Mouse (Mus musculus): ENCODE data around the gene Hhipl1. TPM values are rescaled to one million over a fixed set of nuclear protein-coding genes. Genes with fewer than 3 reads are reported as not detected.

Gene Hhipl1
- polyA plus RNA-seq, 1 experiment from 2014 or later = 1.0 TPM

DNA sequence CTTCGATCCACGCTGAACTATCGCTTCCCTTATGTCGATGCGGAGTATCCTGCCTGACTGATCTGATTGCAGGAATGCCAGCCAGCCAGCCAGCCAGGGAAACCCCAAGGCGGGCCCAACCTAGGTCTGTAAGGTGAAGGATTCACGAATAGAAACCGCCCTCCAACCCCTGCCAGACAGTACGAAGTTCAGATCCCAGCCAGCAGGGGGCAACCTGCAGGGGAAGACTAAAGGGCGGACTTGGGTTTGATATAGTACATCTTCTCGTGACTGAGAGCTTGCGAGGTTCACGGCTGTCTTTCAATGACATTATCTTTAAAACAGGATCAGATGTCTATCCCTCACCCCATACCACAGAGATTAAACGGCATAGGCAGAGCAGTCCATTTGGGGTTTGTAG lies 1.5 kb downstream of the Hhipl1 start:
- peak; percentile 33; the same call in 1 of the 2 replicates for ATAC-seq (ENCODE audit: insufficient read depth, low FRiP score, low TSS enrichment)
- Histone ChIP-seq H3K27me3 (ENCODE audit: control insufficient read depth, insufficient read depth, low read length) (0 out of 2 replicates have a peak, but pooled peaks cover 2% of the 10 kb centered on the region), H3K36me3 (ENCODE audit: control insufficient read depth, insufficient read depth, low read length) (no peaks in the 10 kb centered on the region), H3K4me2 (ENCODE audit: low read depth) (no peak overlapping the region), H3K4me1 (ENCODE audit: control insufficient read depth, insufficient read depth, low read length) (peaks cover 10% of the 10 kb centered on the region), H3K4me3 (ENCODE audit: low read depth, low read length) (no peak overlapping the region), H3K9ac (ENCODE audit: low read length) (no peak overlapping the region), H3K27ac (ENCODE audit: low read depth, low read length) (no peak overlapping the region), H3K9me3 (ENCODE audit: control insufficient read depth, low read length) (no peaks in the 10 kb centered on the region)
- DNase-seq (ENCODE audit: low spot score) = peak; percentile 72
- WGBS = 25% methylated on average over 14 of the region's 14 CpGs

DNA sequence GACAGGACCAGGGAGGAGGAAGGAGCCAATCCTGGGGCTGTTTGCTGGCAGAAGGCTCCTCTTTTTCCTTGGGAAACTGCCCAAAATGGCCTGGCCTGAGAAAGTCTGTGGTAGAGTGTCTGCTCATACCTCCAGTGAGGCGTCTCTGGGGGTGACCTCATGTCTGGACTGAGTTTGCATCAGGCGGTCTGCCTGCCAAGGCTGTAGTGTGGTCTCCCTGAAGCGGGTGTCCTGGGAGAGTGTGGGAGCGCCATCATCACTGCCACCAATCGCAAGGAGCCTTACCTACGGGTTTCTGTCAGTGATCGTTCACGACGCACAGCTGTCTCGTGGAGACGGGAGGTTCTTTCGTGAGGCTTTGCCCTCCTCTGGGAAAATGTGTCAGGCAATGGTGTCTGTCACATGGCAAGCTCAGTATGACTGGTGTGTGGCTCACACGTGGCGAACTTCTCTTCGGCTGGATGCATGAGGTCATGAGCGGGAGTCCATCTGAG lies 2.3 kb downstream of the Hhipl1 start:
- 90% methylated on average over 16 of the region's 16 CpGs for WGBS
- Histone ChIP-seq H3K9me3 (ENCODE audit: control insufficient read depth, low read length) (no peaks in the 10 kb centered on the region), H3K4me2 (ENCODE audit: low read depth) (no peak overlapping the region), H3K4me3 (ENCODE audit: low read depth, low read length) (no peak overlapping the region), H3K27ac (ENCODE audit: low read depth, low read length) (no peak overlapping the region), H3K9ac (ENCODE audit: low read length) (no peak overlapping the region), H3K36me3 (ENCODE audit: control insufficient read depth, insufficient read depth, low read length) (no peaks in the 10 kb centered on the region), H3K4me1 (ENCODE audit: control insufficient read depth, insufficient read depth, low read length) (peaks cover 10% of the 10 kb centered on the region), H3K27me3 (ENCODE audit: control insufficient read depth, insufficient read depth, low read length) (0 out of 2 replicates have a peak, but pooled peaks cover 2% of the 10 kb centered on the region)
- no peak for DNase-seq (ENCODE audit: low spot score)
- ATAC-seq (ENCODE audit: insufficient read depth, low FRiP score, low TSS enrichment) = no peak

DNA sequence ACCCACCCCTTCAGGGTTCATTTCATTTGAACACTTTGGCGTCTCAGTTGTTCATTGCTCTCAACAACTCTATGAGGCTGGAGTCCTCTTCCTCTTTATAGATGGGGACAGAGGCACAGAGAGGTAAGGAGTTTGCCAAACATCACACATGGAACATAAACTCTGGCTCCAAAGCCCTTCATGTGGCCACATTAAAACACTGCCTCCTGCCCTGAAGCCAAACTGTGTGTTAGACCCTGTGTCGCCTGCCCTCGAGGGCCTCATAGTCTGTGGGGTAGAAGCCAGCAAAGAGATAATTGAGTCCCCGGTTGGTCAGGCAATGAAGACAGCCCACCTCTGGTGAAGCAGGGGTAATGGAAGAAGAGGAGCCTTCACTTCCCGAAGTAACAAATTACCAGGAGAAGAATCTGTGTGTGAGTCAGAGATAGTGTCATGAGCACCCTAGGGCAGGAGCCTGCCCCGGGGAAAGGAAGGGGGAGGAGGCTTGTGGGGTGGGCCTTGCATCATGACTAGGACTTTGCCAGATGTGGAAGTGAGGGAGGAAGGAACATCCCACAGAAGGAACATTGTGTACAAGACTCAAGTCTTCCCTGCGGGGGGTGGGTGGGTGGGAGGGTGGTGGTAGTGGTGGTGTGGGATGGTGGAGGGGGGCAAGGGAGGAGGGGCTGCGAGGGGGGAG lies 3.2 kb downstream of the Hhipl1 start:
- ATAC-seq (ENCODE audit: insufficient read depth, low FRiP score, low TSS enrichment) (no peak), DNase-seq (ENCODE audit: low spot score) (no peak)
- H3K4me3 ChIP-seq (ENCODE audit: low read depth, low read length) = no peak overlapping the region
- H3K9ac ChIP-seq (ENCODE audit: low read length) = no peak overlapping the region
- peaks cover 10% of the 10 kb centered on the region for H3K4me1 ChIP-seq (ENCODE audit: control insufficient read depth, insufficient read depth, low read length)
- H3K4me2 ChIP-seq (ENCODE audit: low read depth) = no peak overlapping the region
- no peak overlapping the region for H3K27ac ChIP-seq (ENCODE audit: low read depth, low read length)
- 60% methylated on average over 8 of the region's 8 CpGs for WGBS
- H3K9me3 ChIP-seq (ENCODE audit: control insufficient read depth, low read length) = no peaks in the 10 kb centered on the region
- no peaks in the 10 kb centered on the region for H3K36me3 ChIP-seq (ENCODE audit: control insufficient read depth, insufficient read depth, low read length)
- H3K27me3 ChIP-seq (ENCODE audit: control insufficient read depth, insufficient read depth, low read length) = 0 out of 2 replicates have a peak, but pooled peaks cover 2% of the 10 kb centered on the region

DNA sequence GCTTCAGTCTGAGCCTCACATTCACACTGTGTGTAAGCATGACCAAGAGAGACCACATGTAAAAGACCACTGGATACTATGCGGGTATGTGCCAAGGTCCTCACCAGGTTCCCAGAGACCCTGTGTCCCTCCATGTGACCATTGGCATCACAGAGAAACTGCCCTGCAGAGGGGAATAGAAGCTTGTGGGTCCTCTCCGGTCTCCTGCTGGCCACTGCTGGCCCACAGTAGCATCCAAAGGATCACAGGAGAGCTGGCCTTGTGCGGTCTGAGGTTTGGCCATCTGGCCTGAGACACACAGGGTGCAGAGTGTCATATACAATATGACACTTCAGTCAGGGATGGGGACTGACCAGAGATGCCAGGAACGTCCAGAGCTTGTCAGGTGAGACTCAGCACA lies 4.0 kb downstream of the Hhipl1 start:
- ATAC-seq (ENCODE audit: insufficient read depth, low FRiP score, low TSS enrichment) (no peak), DNase-seq (ENCODE audit: low spot score) (no peak)
- Histone ChIP-seq H3K4me1 (ENCODE audit: control insufficient read depth, insufficient read depth, low read length) (peaks cover 10% of the 10 kb centered on the region), H3K9ac (ENCODE audit: low read length) (no peak overlapping the region), H3K36me3 (ENCODE audit: control insufficient read depth, insufficient read depth, low read length) (no peaks in the 10 kb centered on the region), H3K4me3 (ENCODE audit: low read depth, low read length) (no peak overlapping the region), H3K4me2 (ENCODE audit: low read depth) (no peak overlapping the region), H3K27me3 (ENCODE audit: control insufficient read depth, insufficient read depth, low read length) (0 out of 2 replicates have a peak, but pooled peaks cover 2% of the 10 kb centered on the region), H3K9me3 (ENCODE audit: control insufficient read depth, low read length) (no peaks in the 10 kb centered on the region), H3K27ac (ENCODE audit: low read depth, low read length) (no peak overlapping the region)
- WGBS = 84% methylated on average over 4 of the region's 4 CpGs

DNA sequence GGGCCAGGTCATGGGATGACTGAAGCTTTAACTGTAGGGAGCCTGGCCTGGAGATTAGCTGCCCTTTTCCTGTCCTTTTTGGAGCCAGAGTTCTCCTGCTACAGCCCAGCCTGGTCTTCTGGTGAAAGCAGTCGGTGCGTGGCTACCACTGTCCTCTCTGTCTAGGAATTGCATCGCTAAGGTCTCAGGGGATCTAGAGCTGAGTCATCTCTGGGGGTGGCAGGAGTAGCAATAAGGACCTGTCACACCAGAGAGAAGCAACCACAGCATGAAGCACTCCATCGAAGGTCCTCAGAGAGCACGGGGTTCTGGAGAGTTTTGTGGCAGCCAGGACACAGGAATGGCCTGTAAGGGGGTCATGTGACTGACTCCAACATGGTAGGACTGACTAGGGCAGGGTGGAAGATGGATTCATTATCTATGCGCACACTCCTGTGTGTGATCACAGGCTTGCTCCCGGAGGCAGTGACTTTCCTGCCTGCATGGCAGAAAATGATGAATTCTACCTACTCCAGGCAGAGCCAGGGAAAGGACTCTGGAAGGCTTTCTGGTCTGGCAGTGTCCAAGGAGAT lies 4.5 kb downstream of the Hhipl1 start:
- Histone ChIP-seq H3K27ac (ENCODE audit: low read depth, low read length) (no peak overlapping the region), H3K4me1 (ENCODE audit: control insufficient read depth, insufficient read depth, low read length) (peaks cover 10% of the 10 kb centered on the region), H3K4me3 (ENCODE audit: low read depth, low read length) (no peak overlapping the region), H3K9ac (ENCODE audit: low read length) (no peak overlapping the region), H3K4me2 (ENCODE audit: low read depth) (no peak overlapping the region), H3K36me3 (ENCODE audit: control insufficient read depth, insufficient read depth, low read length) (no peaks in the 10 kb centered on the region), H3K27me3 (ENCODE audit: control insufficient read depth, insufficient read depth, low read length) (0 out of 2 replicates have a peak, but pooled peaks cover 2% of the 10 kb centered on the region), H3K9me3 (ENCODE audit: control insufficient read depth, low read length) (no peaks in the 10 kb centered on the region)
- DNase-seq (ENCODE audit: low spot score) = no peak
- 85% methylated on average over 7 of the region's 7 CpGs for WGBS
- no peak for ATAC-seq (ENCODE audit: insufficient read depth, low FRiP score, low TSS enrichment)

DNA sequence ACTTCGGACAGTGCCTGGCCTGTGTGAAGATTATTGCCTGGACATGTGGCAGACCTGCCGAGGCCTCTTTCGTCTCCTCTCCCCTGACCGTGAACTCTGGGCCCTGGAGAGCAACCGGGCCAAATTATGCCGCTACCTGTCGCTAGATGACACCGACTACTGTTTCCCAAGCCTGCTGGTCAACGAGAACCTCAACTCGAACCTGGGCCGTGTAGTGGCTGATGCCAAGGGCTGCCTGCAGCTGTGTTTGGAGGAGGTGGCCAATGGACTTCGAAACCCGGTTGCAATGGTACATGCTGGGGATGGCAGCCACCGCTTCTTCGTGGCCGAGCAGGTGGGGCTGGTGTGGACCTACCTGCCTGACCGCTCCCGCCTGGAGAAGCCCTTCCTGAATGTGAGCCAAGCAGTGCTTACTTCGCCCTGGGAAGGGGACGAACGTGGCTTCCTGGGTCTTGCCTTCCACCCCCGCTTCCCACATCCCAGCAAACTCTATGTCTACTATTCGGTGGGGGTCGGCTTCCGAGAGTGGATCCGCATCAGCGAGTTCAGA lies 5.7 kb downstream of the Hhipl1 start:
- no peak for ATAC-seq (ENCODE audit: insufficient read depth, low FRiP score, low TSS enrichment)

DNA sequence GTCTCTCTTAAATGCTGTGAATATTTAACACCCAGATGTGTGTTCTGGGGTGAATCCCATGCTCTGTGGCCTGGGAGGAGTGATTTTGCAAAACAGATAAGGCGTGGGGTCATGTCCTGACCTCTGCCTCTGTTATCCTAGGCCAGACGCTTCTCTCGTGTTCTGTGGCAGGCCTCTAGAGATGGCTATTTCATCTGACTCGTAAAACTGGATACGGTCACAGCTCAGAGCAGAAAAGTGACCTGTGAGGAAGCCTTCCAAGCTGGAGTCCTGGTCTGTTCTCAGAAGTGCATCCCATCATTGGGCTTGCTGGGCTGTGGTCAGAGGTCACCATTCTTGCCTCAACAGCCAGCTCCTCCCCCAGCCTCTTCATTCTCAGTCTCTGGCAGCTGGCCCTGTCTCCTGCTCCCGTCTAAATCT lies 6.4 kb downstream of the Hhipl1 start:
- no peak for DNase-seq (ENCODE audit: low spot score)
- 25% methylated on average over 6 of the region's 6 CpGs for WGBS
- ATAC-seq (ENCODE audit: insufficient read depth, low FRiP score, low TSS enrichment) = no peak
- peaks cover 14% of the 10 kb centered on the region for H3K27me3 ChIP-seq (ENCODE audit: control insufficient read depth, insufficient read depth, low read length)
- H3K36me3 ChIP-seq (ENCODE audit: control insufficient read depth, insufficient read depth, low read length) = no peaks in the 10 kb centered on the region
- no peak overlapping the region for H3K4me2 ChIP-seq (ENCODE audit: low read depth)
- 0 out of 2 replicates have a peak overlapping the region, but pooled peaks have one; percentile 39 for H3K27ac ChIP-seq (ENCODE audit: low read depth, low read length)
- no peaks in the 10 kb centered on the region for H3K9me3 ChIP-seq (ENCODE audit: control insufficient read depth, low read length)
- H3K4me1 ChIP-seq (ENCODE audit: control insufficient read depth, insufficient read depth, low read length) = peaks cover 12% of the 10 kb centered on the region
- no peak overlapping the region for H3K9ac ChIP-seq (ENCODE audit: low read length)
- H3K4me3 ChIP-seq (ENCODE audit: low read depth, low read length) = no peak overlapping the region

More for the DNA sequence above, 5.7 kb downstream of the Hhipl1 start:
- 91% methylated on average over 27 of the region's 27 CpGs for WGBS
- H3K4me1 ChIP-seq (ENCODE audit: control insufficient read depth, insufficient read depth, low read length) = peaks cover 7% of the 10 kb centered on the region
- H3K27me3 ChIP-seq (ENCODE audit: control insufficient read depth, insufficient read depth, low read length) = peaks cover 12% of the 10 kb centered on the region
- no peaks in the 10 kb centered on the region for H3K36me3 ChIP-seq (ENCODE audit: control insufficient read depth, insufficient read depth, low read length)
- H3K4me3 ChIP-seq (ENCODE audit: low read depth, low read length) = no peak overlapping the region
- H3K9me3 ChIP-seq (ENCODE audit: control insufficient read depth, low read length) = no peaks in the 10 kb centered on the region
- DNase-seq (ENCODE audit: low spot score) = no peak
- no peak overlapping the region for H3K4me2 ChIP-seq (ENCODE audit: low read depth)
- no peak overlapping the region for H3K9ac ChIP-seq (ENCODE audit: low read length)
- H3K27ac ChIP-seq (ENCODE audit: low read depth, low read length) = no peak overlapping the region

DNA sequence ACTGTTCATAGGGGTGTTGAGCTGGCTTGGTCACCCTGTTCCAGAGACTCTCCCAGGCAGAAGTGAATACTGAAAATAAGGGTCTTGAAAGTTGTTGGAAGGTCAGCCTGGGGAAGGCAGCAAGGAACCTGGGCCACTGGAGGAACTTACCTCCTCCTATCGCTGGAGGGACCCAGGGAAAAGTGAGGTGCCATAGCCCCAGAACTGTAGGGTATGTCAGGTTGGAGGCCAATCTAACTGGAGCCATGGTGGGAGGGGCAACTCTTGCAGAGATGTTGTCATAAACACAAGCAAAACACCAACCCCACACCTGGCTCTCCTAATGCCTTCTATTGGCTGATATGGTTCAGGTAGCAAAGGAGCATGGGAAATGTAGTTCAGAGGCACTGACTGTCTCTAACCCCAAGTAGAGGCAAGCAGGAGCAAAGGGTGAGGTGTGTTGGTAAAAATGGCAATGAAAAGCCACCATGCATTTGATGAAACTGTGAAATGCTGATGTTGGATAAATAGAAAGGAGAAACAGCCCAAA lies 7.2 kb downstream of the Hhipl1 start:
- WGBS = 92% methylated on average over 1 of the region's 1 CpGs
- Histone ChIP-seq H3K9ac (ENCODE audit: low read length) (no peak overlapping the region), H3K27me3 (ENCODE audit: control insufficient read depth, insufficient read depth, low read length) (peaks cover 22% of the 10 kb centered on the region), H3K9me3 (ENCODE audit: control insufficient read depth, low read length) (no peaks in the 10 kb centered on the region), H3K4me1 (ENCODE audit: control insufficient read depth, insufficient read depth, low read length) (peaks cover 20% of the 10 kb centered on the region), H3K4me3 (ENCODE audit: low read depth, low read length) (no peak overlapping the region), H3K4me2 (ENCODE audit: low read depth) (no peak overlapping the region), H3K36me3 (ENCODE audit: control insufficient read depth, insufficient read depth, low read length) (no peaks in the 10 kb centered on the region), H3K27ac (ENCODE audit: low read depth, low read length) (no peak overlapping the region)
- no peak for ATAC-seq (ENCODE audit: insufficient read depth, low FRiP score, low TSS enrichment)
- DNase-seq (ENCODE audit: low spot score) = no peak

Measured in neural tube, embryonic 11.5 days (tissue).